Mouse (Mus musculus): Measurements from ENCODE around the gene Umps. TPM values are rescaled to one million over a fixed set of nuclear protein-coding genes. Genes with fewer than 3 reads are reported as not detected.

Umps gene
- polyA plus RNA-seq, 1 experiment = 16.5 TPM

DNA sequence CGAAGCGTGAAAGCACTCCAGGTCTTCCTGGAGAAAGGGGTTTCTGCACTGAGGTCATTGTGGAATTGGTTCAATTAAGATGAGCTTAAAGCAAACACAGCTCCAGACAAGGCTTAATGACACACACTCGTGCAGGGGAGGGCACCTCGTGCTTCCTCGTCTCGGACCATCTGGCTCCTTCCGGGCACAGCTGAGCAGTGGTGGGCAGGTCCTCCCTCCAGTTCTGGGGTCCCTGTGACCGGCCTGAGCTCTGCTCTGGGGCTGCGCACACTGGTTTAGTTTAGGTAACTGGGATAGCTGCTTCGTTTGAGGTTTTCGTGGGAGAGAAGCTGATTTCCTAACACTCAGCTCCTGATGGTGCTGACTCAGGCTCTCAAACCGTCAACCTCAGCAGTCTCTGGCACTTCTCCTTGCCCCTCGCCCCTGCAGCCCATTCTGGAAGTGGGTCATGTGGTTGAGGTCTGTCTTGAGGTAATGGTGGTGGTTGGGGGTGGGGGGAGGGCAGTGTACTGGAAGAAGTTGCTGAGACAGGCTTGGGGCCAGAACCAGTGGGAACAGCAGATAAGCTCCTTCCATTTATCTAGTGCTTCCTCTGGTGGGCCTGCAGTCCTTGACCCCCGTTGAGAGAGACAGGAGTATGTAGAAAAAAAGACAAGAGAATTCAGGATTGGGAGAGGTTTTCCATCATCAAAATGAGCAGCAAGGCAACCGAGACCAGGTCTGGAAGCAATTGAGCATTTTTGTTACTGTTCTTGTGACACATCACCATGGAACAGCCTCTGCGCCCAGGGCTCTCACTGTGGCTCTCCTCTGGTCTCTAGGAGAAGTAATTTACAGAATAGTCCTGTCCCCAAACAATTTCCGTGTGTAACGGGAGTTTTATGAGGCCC, 44.5 kb downstream of the Umps start:
- TF ChIP-seq POLR2A (IDR thresholded peaks at IDR 0.05; ENCODE audit: low read depth, low read length) (no peak), CTCF (conservative IDR thresholded peaks at IDR 0.05; ENCODE audit: insufficient read depth, insufficient read length, low read depth, low read length) (no peak)
- Histone ChIP-seq H3K27me3 (replicated peaks; ENCODE audit: control insufficient read depth, insufficient read depth, low read length) (no peaks in the 10 kb centered on the region), H3K36me3 (ENCODE audit: control insufficient read depth, insufficient read depth, low read length) (no peaks in the 10 kb centered on the region; the same call in 1 of the 2 replicates), H3K4me3 (ENCODE audit: insufficient read depth, low read depth, low read length) (no peak overlapping the region), H3K27ac (ENCODE audit: insufficient read depth, low read depth, low read length) (peak overlapping the region; percentile 69), H3K4me1 (ENCODE audit: control insufficient read depth, insufficient read depth, low read length) (peaks cover 11% of the 10 kb centered on the region; the same call in 1 of the 2 replicates)
- peak; percentile 68 for DNase-seq
- 46% methylated on average over 18 of the region's 18 CpGs for WGBS

DNA sequence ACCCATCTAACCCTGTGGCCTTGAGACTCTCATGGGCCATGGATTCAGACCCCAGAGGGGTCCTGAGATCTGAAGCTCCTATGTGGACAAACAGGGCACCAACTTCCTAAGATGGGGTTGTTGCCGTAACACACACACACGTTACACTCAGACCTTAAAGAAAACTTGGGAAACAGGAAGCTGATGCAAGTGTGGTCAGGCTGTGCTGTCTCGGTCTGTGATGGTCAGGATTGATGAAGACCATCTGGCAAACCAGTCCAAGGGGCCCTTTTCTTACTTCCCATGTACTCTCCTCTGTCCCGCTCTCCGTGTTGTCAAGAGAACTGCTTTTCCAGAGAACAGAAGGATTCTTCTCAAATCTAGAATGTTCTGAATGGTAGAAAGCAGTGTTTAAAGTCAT, 45.3 kb downstream of the Umps start:
- H3K27me3 ChIP-seq (replicated peaks; ENCODE audit: control insufficient read depth, insufficient read depth, low read length) = no peaks in the 10 kb centered on the region
- H3K4me1 ChIP-seq (ENCODE audit: control insufficient read depth, insufficient read depth, low read length) = peaks cover 18% of the 10 kb centered on the region
- TF ChIP-seq CTCF (conservative IDR thresholded peaks at IDR 0.05; ENCODE audit: insufficient read depth, insufficient read length, low read depth, low read length) = no peak
- TF ChIP-seq POLR2A (IDR thresholded peaks at IDR 0.05; ENCODE audit: low read depth, low read length) = no peak
- DNase-seq = no peak
- WGBS = 78% methylated on average over 5 of the region's 5 CpGs
- no peaks in the 10 kb centered on the region; the same call in 1 of the 2 replicates for H3K36me3 ChIP-seq (ENCODE audit: control insufficient read depth, insufficient read depth, low read length)
- no peak overlapping the region for H3K4me3 ChIP-seq (ENCODE audit: insufficient read depth, low read depth, low read length)
- peak overlapping the region; percentile 60 for H3K27ac ChIP-seq (ENCODE audit: insufficient read depth, low read depth, low read length)

DNA sequence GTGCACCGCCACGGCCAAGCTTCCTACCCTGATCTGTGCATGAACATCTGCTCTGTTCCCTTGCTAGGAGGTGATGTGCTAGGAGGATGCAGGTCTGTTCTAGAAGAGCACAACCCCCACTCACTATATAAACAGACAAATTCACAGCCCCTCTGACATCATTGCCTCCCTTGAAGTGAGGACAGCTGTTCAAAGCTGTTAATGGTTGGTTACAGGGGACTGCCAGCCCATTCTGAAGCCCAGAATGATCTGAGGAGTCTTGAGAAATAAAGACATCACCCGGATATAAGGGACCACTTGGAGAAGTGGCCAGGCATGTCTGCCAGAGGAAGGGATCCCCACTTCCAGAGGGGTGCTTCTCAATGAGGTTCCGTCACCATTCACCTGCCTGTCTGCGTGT, 48.9 kb downstream of the Umps start:
- WGBS = 88% methylated on average over 5 of the region's 5 CpGs
- no peak for TF ChIP-seq POLR2A (IDR thresholded peaks at IDR 0.05; ENCODE audit: low read depth, low read length)
- TF ChIP-seq CTCF (conservative IDR thresholded peaks at IDR 0.05; ENCODE audit: insufficient read depth, insufficient read length, low read depth, low read length) = no peak
- H3K27me3 ChIP-seq (replicated peaks; ENCODE audit: control insufficient read depth, insufficient read depth, low read length) = no peaks in the 10 kb centered on the region
- DNase-seq = no peak
- no peaks in the 10 kb centered on the region; the same call in 1 of the 2 replicates for H3K36me3 ChIP-seq (ENCODE audit: control insufficient read depth, insufficient read depth, low read length)
- 0 out of 2 replicates have a peak overlapping the region, but pooled peaks have one; percentile 10 for H3K27ac ChIP-seq (ENCODE audit: insufficient read depth, low read depth, low read length)
- peaks cover 30% of the 10 kb centered on the region for H3K4me1 ChIP-seq (ENCODE audit: control insufficient read depth, insufficient read depth, low read length)
- H3K4me3 ChIP-seq (ENCODE audit: insufficient read depth, low read depth, low read length) = no peak overlapping the region

- Histone ChIP-seq H3K27me3 (replicated peaks; ENCODE audit: control insufficient read depth, insufficient read depth, low read length) (no peaks in the 10 kb centered on the region), H3K4me1 (ENCODE audit: control insufficient read depth, insufficient read depth, low read length) (peaks cover 30% of the 10 kb centered on the region), H3K36me3 (ENCODE audit: control insufficient read depth, insufficient read depth, low read length) (no peaks in the 10 kb centered on the region; the same call in 1 of the 2 replicates), H3K27ac (ENCODE audit: insufficient read depth, low read depth, low read length) (peak overlapping the region; percentile 33), H3K4me3 (ENCODE audit: insufficient read depth, low read depth, low read length) (no peak overlapping the region)
- 47% methylated on average over 5 of the region's 5 CpGs for whole genome bisulfite sequencing
- DNase-seq = peak; percentile 56
- no peak for TF ChIP-seq POLR2A (IDR thresholded peaks at IDR 0.05; ENCODE audit: low read depth, low read length)
- no peak for TF ChIP-seq CTCF (conservative IDR thresholded peaks at IDR 0.05; ENCODE audit: insufficient read depth, insufficient read length, low read depth, low read length)
Measured at GRCm38 (mm10) chr16:33917390-33917789, 49.4 kb downstream of the Umps start.

DNA sequence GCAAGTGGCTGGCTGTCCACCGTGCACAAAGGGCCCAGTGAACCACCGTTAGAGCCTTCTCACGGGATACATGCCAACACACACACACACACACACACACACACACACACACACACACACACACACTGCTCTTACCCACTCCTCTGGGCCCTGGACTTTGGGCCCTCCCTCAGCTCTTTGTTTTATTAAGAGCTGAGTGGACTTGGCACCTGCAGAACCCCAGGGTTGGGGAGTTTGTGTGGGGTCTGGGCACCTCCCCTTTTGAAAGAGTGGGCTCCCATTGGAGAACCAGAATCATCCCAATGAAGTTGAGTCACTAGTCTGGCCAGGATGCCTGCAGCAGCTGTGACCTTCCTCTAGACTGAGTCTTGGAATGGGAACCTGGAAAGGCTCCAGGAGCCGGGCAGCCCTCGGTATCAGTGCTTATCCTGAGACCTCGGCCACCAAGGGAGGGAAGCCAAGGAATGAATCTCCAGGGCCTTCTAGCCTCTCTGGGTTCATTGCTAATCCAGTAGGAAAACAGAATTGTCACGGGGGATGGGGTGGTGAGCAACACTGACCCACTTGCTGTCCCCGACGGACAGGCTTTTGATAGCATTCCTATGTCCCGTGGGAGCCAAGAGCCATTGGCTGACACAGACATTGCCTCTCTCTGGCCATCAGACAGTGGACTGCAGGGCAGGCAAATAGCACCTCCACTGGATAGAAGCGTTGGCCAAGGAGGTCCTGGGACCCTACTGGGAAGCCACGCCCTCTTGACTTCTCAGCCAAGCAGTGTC, 50.2 kb downstream of the Umps start:
- no peak overlapping the region for H3K4me3 ChIP-seq (ENCODE audit: insufficient read depth, low read depth, low read length)
- H3K36me3 ChIP-seq (ENCODE audit: control insufficient read depth, insufficient read depth, low read length) = no peaks in the 10 kb centered on the region; the same call in 1 of the 2 replicates
- TF ChIP-seq POLR2A (IDR thresholded peaks at IDR 0.05; ENCODE audit: low read depth, low read length) (no peak), CTCF (conservative IDR thresholded peaks at IDR 0.05; ENCODE audit: insufficient read depth, insufficient read length, low read depth, low read length) (no peak)
- H3K27ac ChIP-seq (ENCODE audit: insufficient read depth, low read depth, low read length) = peak overlapping the region; percentile 33
- DNase-seq = peak; percentile 92
- peaks cover 25% of the 10 kb centered on the region for H3K4me1 ChIP-seq (ENCODE audit: control insufficient read depth, insufficient read depth, low read length)
- 23% methylated on average over 12 of the region's 12 CpGs for WGBS
- H3K27me3 ChIP-seq (replicated peaks; ENCODE audit: control insufficient read depth, insufficient read depth, low read length) = no peaks in the 10 kb centered on the region

- Histone ChIP-seq H3K4me1 (ENCODE audit: control insufficient read depth, insufficient read depth, low read length) (peaks cover 25% of the 10 kb centered on the region), H3K4me3 (ENCODE audit: insufficient read depth, low read depth, low read length) (no peak overlapping the region), H3K36me3 (ENCODE audit: control insufficient read depth, insufficient read depth, low read length) (no peaks in the 10 kb centered on the region; the same call in 1 of the 2 replicates), H3K27me3 (replicated peaks; ENCODE audit: control insufficient read depth, insufficient read depth, low read length) (no peaks in the 10 kb centered on the region), H3K27ac (ENCODE audit: insufficient read depth, low read depth, low read length) (no peak overlapping the region)
- TF ChIP-seq POLR2A (IDR thresholded peaks at IDR 0.05; ENCODE audit: low read depth, low read length) = no peak
- TF ChIP-seq CTCF (conservative IDR thresholded peaks at IDR 0.05; ENCODE audit: insufficient read depth, insufficient read length, low read depth, low read length) = no peak
- WGBS = 70% methylated on average over 4 of the region's 4 CpGs
- no peak for DNase-seq
Measured at GRCm38 (mm10) chr16:33914997-33915396, 51.8 kb downstream of the Umps start.
